Mouse (Mus musculus) heart, embryonic 10.5 days (tissue): ENCODE data around the gene Spata2. TPM values are rescaled to one million over a fixed set of nuclear protein-coding genes. Genes with fewer than 3 reads are reported as not detected.
A peak's percentile ranks its signal among the peaks of the same experiment; 100 is the strongest.

Source experiments
- DNase-seq: peaks from one replicate; pipeline ENCODE4 v3.0.0-alpha.2; 2017; ENCODE audit warnings: low spot score
- H3K27ac ChIP-seq: fragments of 300-500 bp; sonication (generic); 2 replicates; pipeline ENCODE4 v1.5.1; 2016; ENCODE audit warnings: mild to moderate bottlenecking
- H3K27me3 ChIP-seq: fragments of 300-500 bp; sonication (generic); 2 replicates; pipeline ENCODE4 v1.6.1; 2016; ENCODE audit warnings: mild to moderate bottlenecking; ENCODE audit not compliant: poor library complexity, insufficient read depth, severe bottlenecking
- H3K36me3 ChIP-seq: fragments of 300-500 bp; sonication (generic); 2 replicates; pipeline ENCODE4 v1.6.1; 2016; ENCODE audit warnings: mild to moderate bottlenecking, moderate library complexity
- H3K4me1 ChIP-seq: fragments of 300-500 bp; sonication (generic); 2 replicates; pipeline ENCODE4 v1.6.1; 2016; ENCODE audit warnings: mild to moderate bottlenecking
- H3K4me3 ChIP-seq: fragments of 300-500 bp; sonication (generic); 2 replicates; pipeline ENCODE4 v1.5.1; 2016; ENCODE audit warnings: mild to moderate bottlenecking, moderate library complexity
- H3K9me3 ChIP-seq: fragments of 300-500 bp; sonication (generic); 2 replicates; pipeline ENCODE4 v1.6.1; 2016; ENCODE audit warnings: mild to moderate bottlenecking, moderate library complexity
- WGBS: fragments of 180-500 bp; shearing (Covaris S2); methylation state at CpG from one replicate; pipeline ENCODE4 v1.1.7; 2016; 5-methylcytosine and 5-hydroxymethylcytosine counted together
- polyA plus RNA-seq: library from polyadenylated mRNA; unstranded; fragments of >200 nt; fragmentation: Nextera tagmentation; extraction: Ambion mirVana; gene quantifications from 2 replicates; pipeline ENCODE4 v1.2.1, GENCODE M21; 2016

Gene Spata2
- polyA plus RNA-seq, 1 experiment from 2014 or later, result 17.4 TPM

DNA sequence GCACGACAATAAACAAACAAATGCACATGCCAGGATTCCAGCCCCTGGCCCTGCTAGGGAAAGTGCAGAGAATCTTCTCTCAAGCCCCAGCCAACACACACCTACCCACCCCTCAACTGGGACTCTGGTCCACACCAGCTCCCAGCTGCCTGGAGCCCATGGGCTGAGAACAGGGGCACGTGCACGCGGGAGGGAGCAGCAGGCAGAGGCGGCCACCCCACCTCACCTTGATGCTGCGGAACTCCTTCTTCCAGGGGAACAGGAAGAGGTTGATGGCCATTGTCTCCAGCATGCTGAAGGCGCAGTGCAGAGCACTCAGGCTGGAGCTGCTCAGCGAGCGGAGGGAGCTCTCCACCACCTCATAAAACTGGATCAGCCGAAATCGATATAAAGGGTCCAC is 7.8 kb downstream of the Spata2 start:
- Histone ChIP-seq H3K27ac (no peak overlapping the region), H3K9me3 (no peaks in the 10 kb centered on the region), H3K4me3 (no peak overlapping the region), H3K27me3 (no peaks in the 10 kb centered on the region), H3K36me3 (peaks cover 48% of the 10 kb centered on the region), H3K4me1 (peaks cover 10% of the 10 kb centered on the region; the same call in 1 of the 2 replicates)
- WGBS, result 91% methylated on average over 11 of the region's 11 CpGs
- DNase-seq, result no peak

DNA sequence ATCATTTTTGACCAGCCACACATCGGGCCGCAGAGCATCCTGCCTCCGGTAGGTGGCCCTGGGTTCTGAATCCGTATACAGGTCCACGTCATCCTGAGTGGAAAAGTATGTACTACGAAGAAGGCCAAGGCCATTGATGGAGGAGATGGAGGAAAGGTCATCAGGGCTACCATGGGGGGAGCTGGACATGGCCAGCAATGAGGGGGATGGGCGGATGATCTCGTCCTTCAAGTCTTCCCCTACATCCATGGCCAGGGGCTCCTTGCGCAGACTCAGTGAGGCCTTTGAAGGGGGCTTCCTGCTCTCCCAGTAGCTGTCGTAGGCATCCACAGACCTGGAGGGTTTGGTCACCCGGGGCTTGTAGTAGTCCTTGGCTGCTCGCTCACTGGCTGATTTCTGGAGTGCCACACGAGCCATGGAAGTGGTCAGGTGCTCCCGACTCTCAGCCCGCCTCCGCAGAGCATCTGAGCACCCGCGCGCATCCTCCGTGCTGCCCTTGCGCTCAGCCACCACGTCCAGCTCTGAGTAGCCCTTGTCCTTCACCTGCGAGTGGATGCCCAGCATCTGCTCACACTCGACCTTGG is 8.8 kb downstream of the Spata2 start:
- H3K27ac ChIP-seq, result no peak overlapping the region
- H3K9me3 ChIP-seq, result no peaks in the 10 kb centered on the region
- DNase-seq, result no peak
- H3K4me1 ChIP-seq, result peaks cover 10% of the 10 kb centered on the region; the same call in 1 of the 2 replicates
- peaks cover 48% of the 10 kb centered on the region for H3K36me3 ChIP-seq
- H3K4me3 ChIP-seq, result no peak overlapping the region
- H3K27me3 ChIP-seq, result no peaks in the 10 kb centered on the region
- 92% methylated on average over 24 of the region's 24 CpGs for WGBS

DNA sequence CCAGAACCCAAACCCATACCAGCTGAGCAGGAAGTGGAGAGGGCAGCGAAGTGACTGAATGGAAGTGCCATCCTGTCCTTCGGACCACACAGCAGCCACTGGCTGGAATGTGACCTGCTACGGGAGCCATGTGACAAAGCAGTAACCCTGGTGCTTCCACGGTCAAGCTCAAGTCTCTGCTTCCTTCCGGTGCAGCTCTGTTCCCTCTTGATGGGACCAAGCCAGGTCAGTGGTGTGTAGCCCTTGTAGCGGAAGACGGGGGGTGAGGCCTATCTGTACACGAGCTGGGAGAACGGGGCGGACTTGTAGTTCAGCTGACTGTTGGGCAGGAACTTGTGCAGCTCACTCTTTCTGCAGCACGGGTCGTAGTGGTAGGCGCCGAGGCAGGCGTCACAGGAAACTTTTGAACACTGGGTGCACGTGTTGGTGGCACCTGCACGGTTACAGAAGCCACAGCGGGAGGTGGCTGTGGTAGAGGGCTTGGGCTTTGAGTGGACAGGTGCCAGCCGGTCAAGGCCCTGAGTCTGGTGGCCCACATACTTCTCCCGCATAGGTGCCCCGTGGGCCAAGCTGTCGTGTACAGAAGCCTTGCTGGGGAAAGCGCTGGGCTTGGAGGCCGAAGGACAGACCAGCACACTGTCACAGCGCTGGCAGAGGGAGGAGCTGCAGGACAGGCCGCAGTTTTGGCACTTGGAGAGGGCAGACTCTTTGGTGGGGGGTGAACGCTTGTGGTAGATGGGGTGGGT is 9.4 kb downstream of the Spata2 start:
- Histone ChIP-seq H3K4me3 (no peak overlapping the region), H3K9me3 (no peaks in the 10 kb centered on the region), H3K36me3 (peaks cover 43% of the 10 kb centered on the region), H3K27ac (no peak overlapping the region), H3K27me3 (no peaks in the 10 kb centered on the region), H3K4me1 (peaks cover 5% of the 10 kb centered on the region; the same call in 1 of the 2 replicates)
- 90% methylated on average over 27 of the region's 27 CpGs for WGBS
- no peak for DNase-seq

DNA sequence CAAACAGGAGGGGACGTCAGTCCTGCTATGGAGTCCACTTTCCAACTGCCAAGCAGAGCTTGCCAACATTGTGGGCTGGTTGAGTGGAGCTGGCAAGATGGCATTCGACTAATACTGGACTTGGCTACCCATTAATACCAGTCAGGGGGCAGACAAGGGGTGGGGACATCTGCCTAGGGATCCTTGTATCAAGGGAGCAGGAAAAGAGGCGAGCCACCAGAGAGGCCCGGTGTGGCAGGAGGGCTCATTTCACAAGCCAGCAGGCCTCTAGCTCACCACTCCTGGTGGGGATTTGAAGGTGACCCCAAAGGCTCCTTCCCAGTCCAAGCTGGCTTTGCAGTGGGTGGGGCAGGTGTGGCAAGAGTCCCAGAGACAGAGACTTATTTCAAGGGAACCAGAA is 10.0 kb downstream of the Spata2 start:
- no peak overlapping the region for H3K4me3 ChIP-seq
- 90% methylated on average over 4 of the region's 4 CpGs for WGBS
- H3K4me1 ChIP-seq, result peaks cover 5% of the 10 kb centered on the region; the same call in 1 of the 2 replicates
- H3K9me3 ChIP-seq, result no peaks in the 10 kb centered on the region
- H3K36me3 ChIP-seq, result peaks cover 43% of the 10 kb centered on the region
- H3K27ac ChIP-seq, result no peak overlapping the region
- no peaks in the 10 kb centered on the region for H3K27me3 ChIP-seq
- no peak for DNase-seq

DNA sequence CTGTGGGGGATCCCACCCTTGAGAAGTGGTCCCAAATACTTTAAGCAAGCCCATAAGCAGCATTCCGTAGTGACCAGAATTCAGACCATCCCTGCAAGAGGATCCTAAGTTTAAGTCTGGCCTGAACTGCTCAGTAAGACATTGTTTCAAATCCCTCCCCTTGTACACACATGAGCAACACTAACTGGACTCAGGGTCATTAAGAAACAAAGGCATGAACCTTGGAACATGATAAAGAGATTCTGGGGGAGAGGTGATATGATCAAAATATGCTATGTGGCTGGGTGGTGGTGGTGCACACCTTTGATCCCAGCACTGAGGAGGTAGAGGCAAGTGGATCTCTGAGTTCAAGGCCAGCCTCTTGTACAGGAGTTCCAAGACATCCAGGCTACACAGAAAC is 13.2 kb downstream of the Spata2 start:
- WGBS, result 81% methylated on average over 1 of the region's 1 CpGs
- no peak overlapping the region for H3K27ac ChIP-seq
- peaks cover 41% of the 10 kb centered on the region for H3K36me3 ChIP-seq

DNA sequence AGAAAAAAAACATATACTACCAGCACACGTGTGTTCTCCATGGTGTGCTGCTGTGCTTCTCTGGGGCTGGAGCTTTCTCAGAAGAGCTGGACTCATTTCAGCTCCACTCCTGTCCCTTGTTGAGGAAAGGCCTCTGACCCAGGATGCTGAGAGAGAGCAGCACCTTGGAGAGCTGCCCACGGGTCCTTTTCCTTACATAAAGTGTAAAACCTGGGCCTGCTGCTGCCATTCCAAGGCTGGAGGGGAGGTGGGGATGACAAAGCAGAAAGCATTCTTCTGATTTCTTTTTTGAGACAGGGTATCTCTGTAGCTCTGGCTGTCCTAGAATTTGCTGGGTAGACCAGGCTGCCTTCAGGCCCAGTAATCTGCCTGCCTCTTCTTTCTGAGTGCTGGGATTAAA is 14.6 kb downstream of the Spata2 start:
- Histone ChIP-seq H3K27me3 (no peaks in the 10 kb centered on the region), H3K36me3 (peaks cover 41% of the 10 kb centered on the region), H3K27ac (no peak overlapping the region), H3K9me3 (no peaks in the 10 kb centered on the region), H3K4me3 (no peak overlapping the region), H3K4me1 (peaks cover 19% of the 10 kb centered on the region)
- 39% methylated on average over 2 of the region's 2 CpGs for WGBS
- no peak for DNase-seq

More for the DNA sequence above, 13.2 kb downstream of the Spata2 start:
- Histone ChIP-seq H3K27me3 (no peaks in the 10 kb centered on the region), H3K4me1 (peaks cover 19% of the 10 kb centered on the region), H3K4me3 (no peak overlapping the region), H3K9me3 (no peaks in the 10 kb centered on the region)
- no peak for DNase-seq

DNA sequence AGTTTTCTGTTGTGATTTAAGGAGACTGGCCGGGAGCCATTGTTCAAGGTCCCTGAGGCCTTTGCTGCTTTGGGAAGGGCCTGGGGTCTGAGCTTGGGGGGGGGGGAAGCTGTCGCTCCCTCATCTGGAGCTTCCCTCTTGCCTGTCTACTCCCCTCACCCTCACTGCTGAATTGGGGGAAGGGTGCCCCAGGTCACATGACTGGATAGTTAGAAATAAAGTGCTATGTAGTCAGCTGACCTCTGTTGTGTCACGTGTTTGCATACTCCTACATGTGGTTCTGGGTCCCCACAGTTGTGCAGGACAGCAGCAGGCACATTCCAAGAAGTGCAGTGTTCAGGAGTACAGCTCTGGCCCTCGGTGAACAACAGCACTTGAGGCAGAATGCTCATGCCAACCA is 15.9 kb downstream of the Spata2 start:
- Histone ChIP-seq H3K9me3 (no peaks in the 10 kb centered on the region), H3K27me3 (no peaks in the 10 kb centered on the region), H3K27ac (peak overlapping the region; percentile 52), H3K36me3 (peaks cover 45% of the 10 kb centered on the region), H3K4me3 (no peak overlapping the region), H3K4me1 (peaks cover 19% of the 10 kb centered on the region)
- WGBS, result 84% methylated on average over 4 of the region's 4 CpGs
- no peak for DNase-seq

DNA sequence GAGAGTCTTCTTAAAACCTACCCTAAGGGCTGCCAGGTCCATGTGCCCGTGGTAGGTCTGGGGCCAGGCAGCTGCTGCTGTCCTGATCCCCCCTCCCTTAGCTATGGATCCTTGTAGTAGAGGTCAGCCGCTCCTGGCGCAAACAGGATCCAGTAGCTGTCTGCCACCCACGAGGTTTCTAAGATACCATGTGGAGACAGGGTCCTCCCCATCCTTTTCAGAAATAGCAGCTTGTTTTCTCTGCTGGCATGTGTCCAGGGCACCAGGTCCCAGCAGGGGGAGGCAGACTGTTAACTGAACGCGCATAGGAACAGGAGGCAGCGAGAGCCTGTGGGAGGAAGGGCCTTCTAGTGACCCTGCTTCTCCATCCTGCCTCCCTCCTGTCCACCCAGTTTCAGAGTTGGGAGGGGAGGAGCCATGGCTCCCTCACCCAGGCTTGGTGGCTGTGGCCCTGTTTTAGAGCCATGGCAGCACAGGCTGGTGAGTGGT is 16.4 kb downstream of the Spata2 start:
- H3K4me3 ChIP-seq, result no peak overlapping the region; the same call in 1 of the 2 replicates
- peaks cover 19% of the 10 kb centered on the region for H3K4me1 ChIP-seq
- H3K9me3 ChIP-seq, result no peaks in the 10 kb centered on the region
- H3K27me3 ChIP-seq, result no peaks in the 10 kb centered on the region
- WGBS, result 22% methylated on average over 7 of the region's 7 CpGs
- DNase-seq, result peak; percentile 83
- peaks cover 50% of the 10 kb centered on the region for H3K36me3 ChIP-seq
- peak overlapping the region; percentile 69 for H3K27ac ChIP-seq

DNA sequence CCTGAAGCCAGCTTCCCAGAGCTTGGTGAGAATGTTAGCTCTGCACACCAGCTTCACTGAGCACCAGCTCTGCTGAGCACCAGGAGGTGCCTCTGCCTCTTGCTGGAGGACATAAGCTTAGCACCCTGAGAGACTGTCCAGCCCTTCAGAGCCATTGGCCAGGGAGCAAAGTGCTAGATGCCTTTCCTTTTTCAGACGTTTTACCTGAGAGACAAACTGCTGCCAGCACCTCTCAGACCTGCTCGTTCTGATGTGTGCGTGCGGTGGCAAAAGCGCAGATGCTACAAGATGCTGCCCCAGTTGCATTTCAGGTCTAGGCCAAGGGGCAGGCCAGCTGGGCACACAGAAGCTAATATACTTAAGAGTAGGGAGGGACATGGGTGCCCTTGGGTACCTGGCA is 17.1 kb downstream of the Spata2 start:
- Histone ChIP-seq H3K9me3 (no peaks in the 10 kb centered on the region), H3K4me3 (no peak overlapping the region), H3K36me3 (peaks cover 53% of the 10 kb centered on the region), H3K27me3 (no peaks in the 10 kb centered on the region), H3K4me1 (peaks cover 19% of the 10 kb centered on the region), H3K27ac (peak overlapping the region; percentile 69)
- DNase-seq, result no peak
- 77% methylated on average over 5 of the region's 5 CpGs for WGBS

DNA sequence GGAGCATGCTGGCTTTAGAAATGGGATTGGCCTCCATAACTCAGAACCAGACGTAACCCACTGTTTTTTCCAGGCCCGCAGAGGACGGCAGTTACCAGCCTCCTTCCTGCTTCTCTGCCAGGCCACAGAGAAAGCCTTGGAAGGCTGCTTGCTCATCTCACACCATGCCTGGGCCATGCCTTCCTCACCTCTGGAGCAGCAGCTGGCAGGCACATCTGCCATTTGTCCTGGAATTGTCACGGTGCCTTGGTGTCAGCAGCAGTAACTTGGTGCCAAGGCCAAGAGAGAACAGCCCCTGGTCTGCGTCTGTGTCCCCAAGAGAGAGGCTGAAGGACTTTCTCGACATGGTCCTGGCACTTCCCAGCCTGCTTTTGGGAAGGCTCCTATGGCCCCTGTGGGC is 18.5 kb downstream of the Spata2 start:
- H3K4me3 ChIP-seq, result no peak overlapping the region
- H3K4me1 ChIP-seq, result peaks cover 19% of the 10 kb centered on the region
- 84% methylated on average over 6 of the region's 6 CpGs for WGBS

DNA sequence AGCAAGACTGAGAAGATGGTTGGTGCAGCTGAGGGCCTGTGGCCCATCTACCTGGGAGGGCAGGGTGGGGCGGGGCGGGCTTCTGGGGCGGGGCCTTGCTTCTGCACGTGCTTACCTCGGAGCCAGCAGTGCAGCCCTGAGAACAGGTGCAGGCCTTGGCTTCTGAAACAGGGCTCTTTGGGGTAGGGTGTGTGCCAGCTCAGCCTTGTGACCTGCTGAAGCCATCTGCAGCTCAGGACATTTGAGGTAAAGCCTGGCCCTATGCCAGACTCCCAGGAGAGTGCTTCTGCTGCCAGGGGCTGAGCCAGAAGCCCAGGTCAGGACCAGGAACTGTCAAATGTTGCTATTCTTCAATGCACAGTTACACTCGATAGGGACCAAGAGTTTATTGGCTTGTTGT is 21.1 kb downstream of the Spata2 start:
- no peak for DNase-seq
- H3K27me3 ChIP-seq, result no peaks in the 10 kb centered on the region
- H3K27ac ChIP-seq, result no peak overlapping the region
- H3K36me3 ChIP-seq, result peaks cover 83% of the 10 kb centered on the region
- no peak overlapping the region for H3K4me3 ChIP-seq
- no peaks in the 10 kb centered on the region for H3K9me3 ChIP-seq
- peaks cover 13% of the 10 kb centered on the region for H3K4me1 ChIP-seq
- 92% methylated on average over 6 of the region's 6 CpGs for WGBS

More for the DNA sequence above, 18.5 kb downstream of the Spata2 start:
- no peak for DNase-seq
- Histone ChIP-seq H3K27ac (no peak overlapping the region), H3K27me3 (no peaks in the 10 kb centered on the region), H3K36me3 (peaks cover 65% of the 10 kb centered on the region), H3K9me3 (no peaks in the 10 kb centered on the region)

DNA sequence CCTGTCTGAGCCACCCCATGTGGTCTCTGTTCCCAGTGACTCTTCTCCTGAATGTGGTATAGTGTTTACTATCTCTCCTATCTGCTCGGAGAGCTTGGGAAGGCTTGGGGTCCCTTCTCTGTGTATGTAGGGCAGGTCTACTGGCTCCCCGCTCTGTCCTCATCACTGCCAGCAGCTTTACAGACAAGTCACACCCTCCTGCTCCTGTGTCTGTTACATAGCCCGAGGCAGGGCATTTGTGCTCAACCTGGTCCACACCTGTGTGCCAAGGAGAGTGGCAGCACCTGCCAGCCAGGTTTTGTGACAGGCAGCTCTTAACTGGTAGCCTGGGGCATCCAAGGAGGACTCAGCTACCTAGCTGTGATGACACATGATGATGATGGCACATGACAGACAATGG is 22.1 kb downstream of the Spata2 start:
- WGBS, result 89% methylated on average over 3 of the region's 3 CpGs
- Histone ChIP-seq H3K27ac (no peak overlapping the region), H3K4me3 (no peak overlapping the region), H3K27me3 (no peaks in the 10 kb centered on the region), H3K36me3 (peaks cover 91% of the 10 kb centered on the region), H3K9me3 (no peaks in the 10 kb centered on the region), H3K4me1 (peaks cover 4% of the 10 kb centered on the region)
- DNase-seq, result no peak

DNA sequence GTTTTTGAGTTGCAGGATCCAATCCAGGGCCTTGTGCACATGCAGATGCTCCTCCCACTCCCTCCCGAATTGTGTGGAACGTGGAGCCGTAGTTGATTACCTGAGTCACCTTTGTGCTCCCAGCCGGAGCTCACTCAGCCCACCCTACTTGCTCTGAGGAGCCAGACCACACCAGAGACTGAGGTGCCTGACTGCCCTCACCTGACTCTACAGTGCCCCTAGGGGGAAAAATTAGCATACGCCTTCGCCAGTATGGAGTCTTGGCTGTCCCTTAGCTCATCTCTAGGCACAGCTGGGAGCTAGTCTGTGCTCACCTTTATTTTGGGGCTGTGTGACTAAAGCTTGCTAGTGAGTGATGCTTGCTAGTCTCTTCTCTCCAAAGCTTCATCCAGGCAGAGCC is 24.2 kb downstream of the Spata2 start:
- H3K27me3 ChIP-seq, result no peaks in the 10 kb centered on the region
- WGBS, result 85% methylated on average over 6 of the region's 6 CpGs
- H3K4me3 ChIP-seq, result no peak overlapping the region
- no peak overlapping the region for H3K27ac ChIP-seq
- H3K9me3 ChIP-seq, result no peaks in the 10 kb centered on the region
- H3K4me1 ChIP-seq, result no peaks in the 10 kb centered on the region
- peaks cover 84% of the 10 kb centered on the region for H3K36me3 ChIP-seq
- DNase-seq, result no peak
